Mouse (Mus musculus): ENCODE data around the gene Rapgefl1.
"Not testable (repeated sequence)": the region's sequence is repeated elsewhere in the genome, so short reads cannot be mapped to it uniquely, and the experiment has no call there.

The Rapgefl1 gene

GRCm38 (mm10) chr11:98816706-98817239 lies 19.8 kb upstream of the Rapgefl1 start:
- no peak for DNase-seq (ENCODE audit: low spot score)

GRCm38 (mm10) chr11:98820968-98821367 lies 15.6 kb upstream of the Rapgefl1 start:
- no peak for DNase-seq (ENCODE audit: low spot score)

- DNase-seq (ENCODE audit: low spot score): not testable (repeated sequence)
Measured at GRCm38 (mm10) chr11:98826071-98826470, 10.5 kb upstream of the Rapgefl1 start.

GRCm38 (mm10) chr11:98827877-98828276 lies 8.7 kb upstream of the Rapgefl1 start:
- DNase-seq (ENCODE audit: low spot score): no peak

- DNase-seq (ENCODE audit: low spot score): peak; percentile 62
Measured at GRCm38 (mm10) chr11:98829091-98829775, 7.4 kb upstream of the Rapgefl1 start.

GRCm38 (mm10) chr11:98829875-98830274 lies 6.7 kb upstream of the Rapgefl1 start:
- DNase-seq (ENCODE audit: low spot score): no peak

GRCm38 (mm10) chr11:98835296-98835695 lies 1.3 kb upstream of the Rapgefl1 start:
- no peak for DNase-seq (ENCODE audit: low spot score)

GRCm38 (mm10) chr11:98835725-98836124 lies 860 bp upstream of the Rapgefl1 start:
- DNase-seq (ENCODE audit: low spot score): no peak

- DNase-seq (ENCODE audit: low spot score): no peak
Measured at GRCm38 (mm10) chr11:98836128-98836527, 457 bp upstream of the Rapgefl1 start.

- DNase-seq (ENCODE audit: low spot score): no peak
Measured at GRCm38 (mm10) chr11:98837231-98837704, 683 bp downstream of the Rapgefl1 start.

- no peak for DNase-seq (ENCODE audit: low spot score)
Measured at GRCm38 (mm10) chr11:98837917-98838316, 1.3 kb downstream of the Rapgefl1 start.

GRCm38 (mm10) chr11:98838512-98838911 lies 1.9 kb downstream of the Rapgefl1 start:
- DNase-seq (ENCODE audit: low spot score): no peak

GRCm38 (mm10) chr11:98839402-98839801 lies 2.8 kb downstream of the Rapgefl1 start:
- no peak for DNase-seq (ENCODE audit: low spot score)

GRCm38 (mm10) chr11:98839897-98840296 lies 3.3 kb downstream of the Rapgefl1 start:
- DNase-seq (ENCODE audit: low spot score): no peak

- no peak for DNase-seq (ENCODE audit: low spot score)
Measured at GRCm38 (mm10) chr11:98846016-98846415, 9.4 kb downstream of the Rapgefl1 start.

- no peak for DNase-seq (ENCODE audit: low spot score)
Measured at GRCm38 (mm10) chr11:98846865-98847604, 10.4 kb downstream of the Rapgefl1 start.

- no peak for DNase-seq (ENCODE audit: low spot score)
Measured at GRCm38 (mm10) chr11:98849196-98849894, 12.8 kb downstream of the Rapgefl1 start.

- DNase-seq (ENCODE audit: low spot score): no peak
Measured at GRCm38 (mm10) chr11:98850100-98851093, 13.8 kb downstream of the Rapgefl1 start.

GRCm38 (mm10) chr11:98854116-98854515 lies 17.5 kb downstream of the Rapgefl1 start:
- DNase-seq (ENCODE audit: low spot score): no peak

GRCm38 (mm10) chr11:98854659-98855058 lies 18.1 kb downstream of the Rapgefl1 start:
- DNase-seq (ENCODE audit: low spot score): no peak

Measured in T-cell, adult 2 months (primary cell).